Mouse (Mus musculus) intestine, postnatal 0 days (tissue): ENCODE measurements around the gene Creb3l2. TPM values are rescaled to one million over a fixed set of nuclear protein-coding genes. Genes with fewer than 3 reads are reported as not detected.

ENCODE experiments used
- ATAC-seq: fragments of 200-750 bp; cut with Nextera tagmentation; 2 replicates; pipeline ENCODE4 v1.8.0; 2017; ENCODE audit warnings: mild to moderate bottlenecking, moderate TSS enrichment, moderate library complexity
- H3K27ac ChIP-seq: fragments of 300-500 bp; sonication (generic); 2 replicates; pipeline ENCODE4 v1.5.1; 2014; ENCODE audit warnings: mild to moderate bottlenecking, low read depth, low read length, moderate library complexity
- H3K27me3 ChIP-seq: fragments of 300-500 bp; sonication (generic); replicated peaks from 2 replicates; pipeline ENCODE4 v1.6.1; 2014; ENCODE audit warnings: low read length, mixed read lengths; ENCODE audit not compliant: control insufficient read depth, insufficient read depth
- H3K36me3 ChIP-seq: fragments of 300-500 bp; sonication (generic); 2 replicates; pipeline ENCODE4 v1.6.1; 2014; ENCODE audit warnings: mild to moderate bottlenecking, moderate library complexity; ENCODE audit not compliant: control insufficient read depth, insufficient read depth
- H3K4me1 ChIP-seq: fragments of 300-500 bp; sonication (generic); replicated peaks from 2 replicates; pipeline ENCODE4 v1.6.1; 2014; ENCODE audit warnings: antibody characterized with exemption, low read length, mixed read lengths; ENCODE audit not compliant: control insufficient read depth, insufficient read depth
- H3K4me2 ChIP-seq: fragments of 300-500 bp; sonication (generic); replicated peaks from 2 replicates; pipeline ENCODE4 v1.6.1; 2014; ENCODE audit warnings: low read depth, mild to moderate bottlenecking, moderate library complexity
- H3K4me3 ChIP-seq: fragments of 300-500 bp; sonication (generic); 2 replicates; pipeline ENCODE4 v1.5.1; 2014; ENCODE audit warnings: low read depth, low read length
- H3K9ac ChIP-seq: fragments of 300-500 bp; sonication (generic); 2 replicates; pipeline ENCODE4 v1.6.1; 2014; ENCODE audit warnings: mild to moderate bottlenecking, low read depth, low read length
- H3K9me3 ChIP-seq: fragments of 300-500 bp; sonication (generic); 2 replicates; pipeline ENCODE4 v1.6.1; 2016; ENCODE audit warnings: mixed run types; ENCODE audit not compliant: control insufficient read depth
- CTCF ChIP-seq: sonication (generic); IDR thresholded peaks from 2 replicates; pipeline ENCODE4 v1.5.1; 2016; ENCODE audit warnings: low read depth, mild to moderate bottlenecking, control low read depth, antibody characterized with exemption, moderate library complexity
- WGBS: fragments of 180-500 bp; shearing (Covaris S2); extraction: QIAGEN DNeasy Blood & Tissue Kit; methylation state at CpG from one replicate; pipeline ENCODE4 v1.1.7; 2014; 5-methylcytosine and 5-hydroxymethylcytosine counted together
- polyA plus RNA-seq: library from polyadenylated mRNA; unstranded; fragments of >200 nt; fragmentation: Nextera tagmentation; extraction: Ambion mirVana; gene quantifications from 2 replicates; pipeline ENCODE4 v1.2.1, GENCODE M21; 2015

Creb3l2 gene
- polyA plus RNA-seq, 1 experiment from 2014 or later = 10.0 TPM

DNA sequence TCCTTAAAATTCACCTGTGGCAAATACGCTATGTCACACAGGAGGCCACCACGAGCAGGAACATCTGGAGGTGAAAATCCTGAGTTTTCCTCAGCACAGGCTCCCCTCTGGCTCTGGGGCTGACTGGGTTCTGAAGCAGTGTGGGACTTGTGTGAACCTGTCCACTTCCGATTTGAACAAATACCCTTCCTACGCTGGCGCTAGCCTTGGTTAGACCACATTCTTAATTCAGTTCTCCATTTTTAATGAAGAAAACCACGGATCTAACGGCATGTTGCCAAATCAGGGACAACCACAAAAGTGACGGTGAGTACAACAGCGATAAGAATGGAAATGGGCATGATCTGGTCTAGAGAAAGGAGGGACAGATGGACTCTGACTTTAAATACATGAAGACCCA is 157.1 kb downstream of the Creb3l2 start:
- Histone ChIP-seq H3K36me3 (no peaks in the 10 kb centered on the region), H3K27ac (no peak overlapping the region), H3K4me2 (no peak overlapping the region), H3K27me3 (no peaks in the 10 kb centered on the region), H3K4me3 (no peak overlapping the region), H3K9ac (no peak overlapping the region), H3K9me3 (no peaks in the 10 kb centered on the region), H3K4me1 (no peaks in the 10 kb centered on the region)
- WGBS = 90% methylated on average over 9 of the region's 9 CpGs
- no peak for ATAC-seq
- no peak for TF ChIP-seq CTCF

DNA sequence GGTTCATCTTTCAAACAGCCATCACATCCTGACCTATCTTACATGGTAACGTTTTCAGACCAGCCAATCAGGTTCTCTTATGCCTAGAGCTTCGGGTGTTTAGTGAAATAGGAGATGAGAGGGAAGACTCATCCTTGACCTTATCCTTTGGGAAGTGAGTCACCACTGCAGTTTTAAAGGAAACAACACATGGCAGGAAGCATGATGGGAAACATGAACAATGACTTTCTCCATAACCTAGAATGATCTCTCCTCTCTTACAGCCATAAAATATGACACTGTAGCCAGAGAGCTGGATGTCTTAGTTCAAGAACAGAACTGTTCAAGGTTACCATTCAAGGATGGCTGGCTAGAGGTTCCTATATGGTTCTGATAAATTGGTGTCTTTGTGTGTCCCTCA is 158.6 kb downstream of the Creb3l2 start:
- no peak overlapping the region for H3K27ac ChIP-seq
- H3K27me3 ChIP-seq = no peaks in the 10 kb centered on the region
- no peaks in the 10 kb centered on the region for H3K9me3 ChIP-seq
- WGBS = 56% methylated on average over 2 of the region's 2 CpGs
- TF ChIP-seq CTCF = no peak
- no peak overlapping the region for H3K4me2 ChIP-seq
- no peaks in the 10 kb centered on the region for H3K36me3 ChIP-seq
- H3K9ac ChIP-seq = no peak overlapping the region
- H3K4me1 ChIP-seq = no peaks in the 10 kb centered on the region
- no peak for ATAC-seq
- H3K4me3 ChIP-seq = no peak overlapping the region

GRCm38 (mm10) chr6:37282659-37283058 is 159.3 kb downstream of the Creb3l2 start:
- 35% methylated on average over 1 of the region's 1 CpGs for WGBS
- H3K9ac ChIP-seq = no peak overlapping the region
- H3K27ac ChIP-seq = no peak overlapping the region
- no peaks in the 10 kb centered on the region for H3K4me1 ChIP-seq
- no peak overlapping the region for H3K4me3 ChIP-seq
- ATAC-seq = no peak
- no peaks in the 10 kb centered on the region for H3K9me3 ChIP-seq
- no peaks in the 10 kb centered on the region for H3K36me3 ChIP-seq
- no peak for TF ChIP-seq CTCF
- H3K27me3 ChIP-seq = no peaks in the 10 kb centered on the region
- H3K4me2 ChIP-seq = no peak overlapping the region

Other genes with a start within 250 kb of the Creb3l2 start
- gene Dgki, start 142.0 kb downstream of the Creb3l2 start, polyA plus RNA-seq = 0.34 and 0.42 TPM in 2 replicates
- 0.51 and 0.54 TPM in 2 replicates for gene Akr1d1, start 88.0 kb upstream of the Creb3l2 start, polyA plus RNA-seq